Mouse (Mus musculus) A20 (cell line): ENCODE results near the gene Mroh8.
"Not testable (repeated sequence)": the region's sequence is repeated elsewhere in the genome, so short reads cannot be mapped to it uniquely, and the experiment has no call there.

Experiments
- DNase-seq: peaks from one replicate; pipeline ENCODE4 v3.0.0-alpha.2; 2011; ENCODE audit warnings: low read depth, low spot score

Gene Mroh8

DNA sequence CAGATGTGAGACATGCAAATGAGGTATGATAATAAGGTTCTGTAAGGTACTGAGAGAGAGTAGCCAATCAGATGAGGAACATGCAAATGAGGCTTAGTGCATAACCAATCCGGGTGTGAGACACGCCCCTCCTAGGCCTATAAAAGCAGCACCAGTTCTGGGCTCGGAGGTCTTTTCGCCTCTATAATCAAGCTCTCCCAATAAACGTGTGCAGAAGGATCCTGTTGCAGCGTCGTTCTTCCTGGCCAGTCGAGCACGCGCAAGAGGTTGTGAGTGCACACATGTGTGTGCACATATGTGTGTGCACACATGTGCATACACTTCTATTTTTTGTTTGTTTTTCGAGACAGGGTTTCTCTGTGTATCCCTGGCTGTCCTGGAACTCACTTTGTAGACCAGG is 80.9 kb downstream of the Mroh8 start:
- DNase-seq: not testable (repeated sequence)

DNA sequence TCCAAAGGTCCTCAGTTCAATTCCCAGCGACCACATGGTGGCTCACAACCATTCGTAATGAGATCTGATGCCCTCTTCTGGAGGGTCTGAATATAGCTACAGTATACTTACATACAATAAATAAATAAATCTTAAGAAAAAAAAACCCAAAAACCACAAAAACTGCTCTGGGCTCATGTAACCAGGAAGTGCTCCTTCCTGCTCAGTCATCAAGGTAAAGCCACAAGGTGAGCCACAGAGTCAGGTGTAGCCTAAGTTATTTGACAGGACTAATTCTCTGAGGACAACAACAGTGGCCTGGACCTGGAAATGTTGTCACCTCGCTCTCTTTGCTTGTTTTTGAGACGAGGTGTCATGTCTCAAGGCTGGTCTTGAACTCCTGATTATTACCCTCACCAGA is 88.7 kb downstream of the Mroh8 start:
- no peak for DNase-seq

DNA sequence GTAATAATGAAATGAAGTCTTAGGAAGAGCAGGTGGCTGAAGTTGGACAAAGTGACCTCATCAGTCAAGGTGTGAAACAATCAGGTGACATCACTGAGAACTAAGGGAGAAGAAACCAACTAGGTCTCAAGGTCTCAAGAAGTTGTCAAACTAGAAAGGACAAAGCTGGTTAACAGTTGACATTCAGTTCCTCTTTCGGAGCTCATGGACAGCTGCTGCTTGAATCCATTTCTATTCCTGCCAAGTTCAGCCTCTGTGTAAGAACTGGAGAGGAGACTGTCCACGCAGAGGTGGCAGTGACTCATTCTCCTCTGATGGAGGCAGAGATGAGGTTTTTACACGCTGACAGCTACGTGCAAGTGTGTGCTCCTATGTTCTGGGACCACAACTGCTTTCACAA is 92.1 kb downstream of the Mroh8 start:
- peak; percentile 71 for DNase-seq

DNA sequence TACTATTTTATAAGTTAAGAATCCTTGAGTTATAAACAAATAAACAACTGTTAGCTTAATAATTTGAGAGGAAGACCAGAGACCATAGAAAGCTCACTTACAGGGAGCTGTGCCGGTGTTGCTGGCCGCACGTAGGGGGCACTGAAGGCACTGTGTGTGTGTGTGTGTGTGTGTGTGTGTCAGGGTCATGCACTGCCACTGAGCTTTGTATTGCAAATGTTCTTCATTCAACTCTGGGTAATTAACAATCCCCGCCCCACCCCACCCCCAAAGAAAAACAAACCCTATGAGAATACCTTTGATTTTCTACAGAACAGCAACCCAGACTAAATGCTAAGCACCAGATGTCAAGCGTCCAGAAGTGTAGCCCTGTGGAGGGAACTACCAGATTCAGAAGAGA is 92.8 kb downstream of the Mroh8 start:
- DNase-seq: no peak

DNA sequence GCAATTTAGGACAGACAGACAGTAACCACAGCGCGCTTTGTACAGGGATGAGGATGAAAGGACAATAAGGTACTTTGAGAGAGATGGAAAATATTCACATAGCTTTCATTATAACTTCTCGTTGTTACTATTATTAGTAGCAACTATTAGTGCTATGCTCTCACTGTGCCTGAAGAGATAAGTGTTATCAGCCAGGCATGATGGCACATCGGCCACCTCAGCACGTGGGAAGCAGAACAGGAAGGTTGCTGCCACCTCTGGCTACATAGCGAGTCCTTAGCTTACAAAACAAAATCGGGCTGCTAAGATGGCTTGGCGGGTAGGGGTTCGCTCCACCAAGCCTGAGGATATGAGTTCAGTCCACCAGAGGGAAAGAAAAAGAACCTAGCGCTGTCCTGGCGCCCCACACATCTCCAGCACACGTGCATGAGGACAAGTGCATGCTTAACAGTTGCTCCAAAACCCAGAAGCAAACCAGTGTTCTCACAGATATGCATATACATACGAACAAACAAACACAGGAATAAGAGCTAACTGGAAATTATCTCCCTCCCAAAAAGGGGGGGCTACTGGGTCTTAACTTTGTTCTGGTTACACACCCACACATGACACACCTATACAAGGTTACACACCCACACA is 94.2 kb downstream of the Mroh8 start:
- DNase-seq: no peak

DNA sequence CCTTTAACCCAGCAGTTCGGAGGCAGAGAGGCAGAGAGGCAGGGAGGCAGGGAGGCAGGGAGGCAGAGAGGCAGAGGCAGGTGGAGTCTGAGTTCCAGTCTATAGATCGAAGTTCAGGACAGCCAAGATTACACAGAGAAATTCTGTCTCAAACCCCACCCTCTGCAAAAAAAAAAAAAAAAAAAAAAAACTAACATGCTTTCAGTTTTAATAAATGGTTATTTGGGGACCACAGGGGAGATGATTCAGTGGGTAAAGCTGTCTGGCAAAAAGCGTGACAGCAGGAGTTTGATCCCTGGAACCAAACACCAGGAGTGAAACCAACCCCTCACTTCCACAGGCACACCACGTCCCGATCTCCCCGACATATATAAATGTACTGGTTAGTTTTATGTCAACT is 101.2 kb downstream of the Mroh8 start:
- no peak for DNase-seq

DNA sequence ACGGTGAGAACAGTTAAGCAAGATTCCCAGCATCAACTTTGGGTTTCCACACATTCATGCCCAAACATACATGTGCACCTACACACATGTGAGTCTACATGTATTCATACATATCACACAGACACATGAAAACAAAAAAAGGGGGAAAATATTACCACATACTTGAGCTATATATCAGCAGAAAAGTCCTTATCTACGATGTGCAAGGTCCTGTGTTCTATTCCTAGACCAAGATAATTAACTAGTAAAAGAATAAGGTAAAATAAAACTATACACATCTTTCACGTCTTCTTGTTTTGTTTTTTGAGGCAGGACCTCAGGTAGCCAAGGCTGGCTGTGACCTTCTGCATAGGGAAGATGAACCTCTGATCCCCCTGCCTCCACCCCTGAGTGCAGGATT is 103.1 kb downstream of the Mroh8 start:
- DNase-seq: no peak

DNA sequence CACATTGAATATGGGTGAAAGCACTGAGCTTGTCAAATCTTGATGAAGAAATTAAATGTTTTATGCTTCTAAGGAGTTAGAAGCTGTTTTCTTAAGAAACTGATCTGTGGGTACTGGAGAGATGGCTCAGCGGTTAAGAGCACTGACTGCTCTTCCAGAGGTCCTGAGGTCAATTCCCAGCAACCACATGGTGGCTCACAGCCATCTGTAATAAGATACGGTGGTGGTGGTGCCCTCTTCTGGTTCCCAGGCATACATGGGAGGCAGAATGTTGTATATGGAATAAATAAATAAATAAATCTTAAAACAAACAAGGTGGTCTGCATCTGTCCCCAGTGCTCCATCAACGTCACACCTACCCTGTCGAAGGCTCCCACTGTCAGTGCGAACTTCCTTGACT is 104.9 kb downstream of the Mroh8 start:
- peak; percentile 16 for DNase-seq

DNA sequence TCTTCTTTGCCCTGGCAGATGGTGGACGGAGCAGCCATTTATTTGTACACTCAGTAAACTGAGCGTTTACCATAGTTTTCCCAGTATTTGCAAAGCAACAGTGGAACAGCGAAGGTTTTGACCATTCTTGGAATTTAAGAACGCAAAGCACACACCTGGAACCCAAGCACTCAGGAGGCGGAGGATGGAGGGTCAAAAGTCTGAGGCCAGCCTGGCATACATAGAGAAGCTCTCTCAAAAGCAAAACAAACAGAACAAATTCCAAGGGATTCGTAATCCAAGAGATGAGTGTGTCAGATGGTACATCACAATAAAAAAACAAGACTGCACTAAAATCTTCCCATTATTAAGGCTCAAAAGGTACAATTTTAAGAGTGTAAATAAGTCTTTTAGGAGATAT is 105.8 kb downstream of the Mroh8 start:
- DNase-seq: no peak

DNA sequence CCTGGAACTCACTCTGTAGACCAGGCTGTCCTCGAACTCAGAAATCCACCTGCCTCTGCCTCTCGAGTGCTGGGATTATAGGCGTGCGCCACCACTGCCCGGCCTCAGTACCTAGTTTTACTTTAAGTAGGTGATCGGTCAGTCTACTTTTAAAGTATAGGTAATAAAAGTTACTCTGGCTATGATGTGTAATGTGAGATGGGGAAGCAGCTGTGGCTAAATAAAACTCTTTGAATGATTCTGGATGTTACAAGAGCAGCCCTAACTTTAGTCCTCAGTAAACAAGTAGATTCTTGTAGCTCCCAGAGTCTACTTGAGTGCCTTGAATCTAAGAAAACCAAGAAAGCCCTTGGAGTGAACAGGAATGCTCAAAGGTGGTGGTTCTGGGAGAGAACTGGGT is 106.4 kb downstream of the Mroh8 start:
- DNase-seq: no peak

DNA sequence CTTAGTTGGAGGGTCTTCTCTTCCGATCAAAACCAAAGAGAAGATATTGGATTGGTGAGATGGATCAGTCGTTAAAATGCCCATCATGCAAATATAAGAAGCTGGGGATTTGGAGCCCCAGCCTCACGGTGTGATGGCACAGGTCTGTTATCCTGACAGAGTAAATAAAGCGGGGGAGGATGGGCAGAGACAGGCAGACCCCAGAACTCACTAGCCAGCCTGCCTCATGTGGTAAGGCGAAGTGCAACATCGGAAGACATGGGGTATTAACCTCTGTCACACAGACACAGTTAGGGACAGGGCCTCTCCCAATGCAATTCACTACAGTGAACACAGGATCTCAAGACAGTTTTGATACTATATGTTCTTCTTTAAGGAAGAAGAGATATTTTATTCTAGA is 108.7 kb downstream of the Mroh8 start:
- no peak for DNase-seq

DNA sequence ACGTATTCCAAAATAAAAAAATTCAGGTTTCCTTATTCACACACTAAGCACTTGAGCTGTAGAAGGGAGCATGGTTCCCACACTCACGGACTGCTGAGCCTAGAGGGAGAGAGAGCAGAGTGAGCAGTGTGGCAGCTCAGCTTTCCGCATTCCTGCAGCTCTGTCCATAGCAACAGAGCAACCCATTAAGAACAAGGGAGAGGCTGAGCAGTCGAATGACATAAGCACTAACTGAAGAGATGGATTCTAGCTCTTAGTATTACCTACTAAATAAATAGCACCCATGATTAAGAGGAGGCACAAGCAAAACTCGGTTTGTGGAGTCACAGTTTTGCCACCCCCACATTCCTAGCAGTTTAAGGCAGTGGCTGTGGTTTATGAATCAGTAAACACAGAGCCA is 109.2 kb downstream of the Mroh8 start:
- no peak for DNase-seq

DNA sequence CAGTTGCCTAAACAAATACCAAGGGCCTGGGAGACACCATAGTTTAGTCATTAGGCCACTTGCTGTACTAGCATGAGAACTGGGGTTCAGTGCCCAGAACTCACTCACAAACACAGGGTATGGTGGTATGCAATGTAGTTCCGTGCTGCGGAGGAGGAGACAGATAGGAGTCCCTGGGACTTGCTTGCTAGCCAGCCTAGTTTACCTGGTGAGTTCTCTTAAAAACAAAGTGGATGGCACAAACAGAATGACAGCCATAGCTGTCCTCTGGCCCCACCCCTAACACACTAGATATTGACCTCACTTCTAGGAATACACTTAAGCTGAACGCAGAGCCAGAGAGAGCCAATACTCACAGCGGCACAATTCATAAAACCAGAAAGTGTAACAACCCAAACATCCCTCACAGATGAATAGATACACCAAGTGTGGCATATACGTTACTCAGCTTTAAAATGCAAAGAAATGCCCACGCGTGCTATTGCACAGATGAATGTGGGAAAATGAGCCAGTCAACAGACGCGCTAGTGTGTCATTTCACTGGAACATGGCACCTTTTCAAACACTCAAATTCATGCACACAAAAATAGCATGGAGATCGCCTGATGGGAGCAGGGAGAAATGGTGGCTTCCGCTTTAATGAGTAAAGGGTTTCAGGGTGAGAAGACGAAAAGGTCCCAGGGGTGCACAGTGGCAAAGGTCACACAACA is 112.8 kb downstream of the Mroh8 start:
- no peak for DNase-seq

DNA sequence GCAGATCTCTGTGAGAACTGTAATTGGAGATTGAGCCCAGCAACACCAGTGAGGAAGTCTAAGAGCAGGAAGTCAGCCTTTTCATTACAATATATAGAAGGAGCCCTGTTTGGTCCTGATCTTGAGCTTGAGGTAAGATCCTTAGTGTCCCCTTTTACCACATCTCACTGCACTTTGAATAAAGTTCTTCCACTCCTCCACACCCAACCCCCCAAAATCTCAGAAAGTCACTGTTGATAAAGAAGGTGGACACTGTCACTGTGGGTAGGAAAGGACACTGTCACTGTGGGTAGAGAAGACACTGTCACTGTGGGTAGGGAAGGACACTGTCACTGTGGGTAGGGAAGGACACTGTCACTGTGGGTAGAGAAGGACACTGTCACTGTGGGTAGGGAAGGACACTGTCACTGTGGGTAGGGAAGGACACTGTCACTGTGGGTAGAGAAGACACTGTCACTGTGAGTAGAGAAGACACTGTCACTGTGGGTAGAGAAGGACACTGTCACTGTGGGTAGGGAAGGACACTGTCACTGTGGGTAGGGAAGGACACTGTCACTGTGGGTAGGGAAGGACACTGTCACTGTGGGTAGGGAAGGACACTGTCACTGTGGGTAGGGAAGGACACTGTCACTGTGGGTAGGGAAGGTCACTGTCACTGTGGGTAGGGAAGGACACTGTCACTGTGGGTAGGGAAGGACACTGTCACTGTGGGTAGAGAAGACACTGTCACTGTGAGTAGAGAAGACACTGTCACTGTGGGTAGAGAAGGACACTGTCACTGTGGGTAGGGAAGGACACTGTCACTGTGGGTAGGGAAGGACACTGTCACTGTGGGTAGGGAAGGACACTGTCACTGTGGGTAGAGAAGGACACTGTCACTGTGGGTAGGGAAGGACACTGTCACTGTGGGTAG is 113.8 kb downstream of the Mroh8 start:
- not testable (repeated sequence) for DNase-seq

DNA sequence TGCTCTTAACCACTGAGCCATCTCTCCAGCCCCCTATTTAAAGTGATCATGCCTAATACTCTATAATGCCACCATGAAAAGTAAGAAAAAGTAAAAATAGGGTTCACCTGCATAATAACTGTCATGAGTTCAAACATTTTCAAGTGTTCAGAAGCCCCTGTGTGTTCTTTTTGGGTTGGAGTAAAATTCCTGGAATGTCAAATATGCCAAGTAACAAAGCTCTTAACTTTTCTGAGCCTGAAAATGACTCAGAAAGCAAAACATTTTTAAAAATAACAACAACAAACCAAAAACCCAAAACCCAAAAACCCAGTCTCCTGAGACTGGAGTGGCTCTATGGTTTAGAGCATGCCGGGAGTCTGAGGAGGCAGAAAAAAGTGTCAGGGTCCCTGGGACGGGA is 115.2 kb downstream of the Mroh8 start:
- DNase-seq: no peak
